Mouse (Mus musculus) cortical plate, adult 2 months (tissue): ENCODE measurements around the gene Rarres2. TPM values are rescaled to one million over a fixed set of nuclear protein-coding genes. Genes with fewer than 3 reads are reported as not detected.

Source experiments
- H3K27ac ChIP-seq: fragments of 200-500 bp; 2 replicates; pipeline ENCODE4 v1.5.1; 2012; ENCODE audit warnings: low read length, control low read depth, inconsistent platforms; ENCODE audit not compliant: insufficient read depth
- H3K4me1 ChIP-seq: fragments of 200-500 bp; 2 replicates; pipeline ENCODE4 v1.6.1; 2011; ENCODE audit warnings: low read length; ENCODE audit not compliant: control insufficient read depth, insufficient read depth
- H3K4me3 ChIP-seq: fragments of 200-500 bp; 2 replicates; pipeline ENCODE4 v1.5.1; 2011; ENCODE audit warnings: mild to moderate bottlenecking, low read length, control low read depth; ENCODE audit not compliant: insufficient read depth
- CTCF ChIP-seq: fragments of 200-500 bp; IDR thresholded peaks from 2 replicates; pipeline ENCODE4 v1.5.1; 2011; ENCODE audit warnings: mild to moderate bottlenecking, control low read depth, low read length; ENCODE audit not compliant: insufficient read depth; ENCODE audit errors: extremely low read depth
- POLR2A ChIP-seq: fragments of 200-500 bp; IDR thresholded peaks from 2 replicates; pipeline ENCODE4 v1.6.1; 2011; ENCODE audit warnings: mild to moderate bottlenecking, low read length, control low read depth; ENCODE audit not compliant: insufficient read depth; ENCODE audit errors: extremely low read depth
- polyA plus RNA-seq: library from polyadenylated mRNA; depleted of rRNA; stranded (reverse); fragments of >200 nt; gene quantifications from 2 replicates; pipeline ENCODE4 v1.2.3, GENCODE M21; 2012

The Rarres2 gene
- polyA plus RNA-seq, 1 experiment: 23.2 TPM

DNA sequence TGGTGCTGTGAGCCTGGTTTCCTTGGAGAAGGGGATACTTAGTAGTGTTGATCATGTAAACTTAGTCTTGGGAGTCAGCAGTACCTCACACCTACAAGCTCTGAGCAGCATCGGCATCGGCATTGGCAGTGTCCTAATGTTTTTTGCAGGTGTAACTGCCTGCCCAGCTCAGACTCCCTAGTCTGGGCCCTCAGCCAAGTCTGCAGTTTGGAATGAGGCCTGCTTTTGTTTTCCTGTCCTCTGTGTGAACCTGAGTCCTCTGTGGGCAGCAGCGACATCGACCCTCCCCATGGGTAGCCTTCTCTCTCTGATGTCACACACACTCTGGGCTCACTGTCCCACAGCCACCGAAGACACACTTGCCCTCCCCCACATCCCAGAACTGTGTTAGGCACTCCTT is 6.3 kb downstream of the Rarres2 start:
- TF ChIP-seq CTCF (no peak), POLR2A (no peak)
- no peak overlapping the region for H3K27ac ChIP-seq
- H3K4me1 ChIP-seq: no peaks in the 10 kb centered on the region; the same call in 1 of the 2 replicates
- no peak overlapping the region for H3K4me3 ChIP-seq

- TF ChIP-seq POLR2A (no peak), CTCF (no peak)
Observed at GRCm38 (mm10) chr6:48565693-48566310, 6.8 kb downstream of the Rarres2 start.

GRCm38 (mm10) chr6:48555956-48556355 is 16.6 kb downstream of the Rarres2 start:
- Histone ChIP-seq H3K4me3 (peak overlapping the region; percentile 44; the same call in 1 of the 2 replicates), H3K4me1 (peaks cover 7% of the 10 kb centered on the region), H3K27ac (no peak overlapping the region; the same call in 1 of the 2 replicates)
- TF ChIP-seq CTCF (no peak), POLR2A (no peak)

More at GRCm38 (mm10) chr6:48565693-48566310, 6.8 kb downstream of the Rarres2 start:
- no peak overlapping the region for H3K4me3 ChIP-seq
- H3K27ac ChIP-seq: no peak overlapping the region
- H3K4me1 ChIP-seq: no peaks in the 10 kb centered on the region; the same call in 1 of the 2 replicates

DNA sequence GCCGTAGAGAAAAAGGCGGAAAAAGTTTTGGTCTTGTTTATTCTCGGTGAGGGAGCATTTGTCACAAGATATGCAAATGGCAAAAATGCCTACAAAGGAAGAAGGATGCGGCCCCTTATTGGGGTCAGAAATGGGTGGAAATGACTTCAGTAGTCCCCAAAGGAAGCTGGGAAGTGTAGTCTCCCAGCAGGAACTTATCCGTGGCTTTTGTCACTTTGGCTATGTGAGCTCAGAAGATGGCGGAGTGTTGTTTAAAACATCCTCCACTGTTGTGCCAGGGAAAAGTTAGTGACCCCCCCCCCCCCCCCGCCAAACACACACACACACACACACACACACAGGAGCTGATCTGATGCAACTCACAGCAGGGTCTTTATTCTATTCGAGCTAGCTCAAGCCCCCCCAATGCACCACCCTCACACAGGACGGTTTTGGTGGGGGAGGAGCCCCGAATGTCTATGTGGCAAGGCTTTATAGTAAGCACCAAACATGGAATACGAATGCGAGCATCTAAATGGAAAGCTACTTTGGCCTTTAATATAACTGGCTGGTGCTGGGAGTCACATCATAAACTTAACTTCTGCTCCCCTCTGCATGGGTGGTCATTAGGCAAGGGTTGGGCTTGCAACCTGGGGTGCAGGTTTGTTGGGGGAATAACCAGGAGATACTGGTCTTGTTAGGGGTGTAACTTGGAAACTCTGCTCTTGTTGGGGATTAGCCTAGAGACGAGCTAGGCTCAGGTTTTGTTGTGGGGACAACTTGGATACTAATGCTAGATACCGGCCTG is 17.3 kb downstream of the Rarres2 start:
- Histone ChIP-seq H3K4me3 (peak overlapping the region; percentile 44), H3K4me1 (peaks cover 7% of the 10 kb centered on the region), H3K27ac (peak overlapping the region; percentile 95)
- TF ChIP-seq CTCF: no peak
- peak; percentile 52; the same call in 1 of the 2 replicates for TF ChIP-seq POLR2A

DNA sequence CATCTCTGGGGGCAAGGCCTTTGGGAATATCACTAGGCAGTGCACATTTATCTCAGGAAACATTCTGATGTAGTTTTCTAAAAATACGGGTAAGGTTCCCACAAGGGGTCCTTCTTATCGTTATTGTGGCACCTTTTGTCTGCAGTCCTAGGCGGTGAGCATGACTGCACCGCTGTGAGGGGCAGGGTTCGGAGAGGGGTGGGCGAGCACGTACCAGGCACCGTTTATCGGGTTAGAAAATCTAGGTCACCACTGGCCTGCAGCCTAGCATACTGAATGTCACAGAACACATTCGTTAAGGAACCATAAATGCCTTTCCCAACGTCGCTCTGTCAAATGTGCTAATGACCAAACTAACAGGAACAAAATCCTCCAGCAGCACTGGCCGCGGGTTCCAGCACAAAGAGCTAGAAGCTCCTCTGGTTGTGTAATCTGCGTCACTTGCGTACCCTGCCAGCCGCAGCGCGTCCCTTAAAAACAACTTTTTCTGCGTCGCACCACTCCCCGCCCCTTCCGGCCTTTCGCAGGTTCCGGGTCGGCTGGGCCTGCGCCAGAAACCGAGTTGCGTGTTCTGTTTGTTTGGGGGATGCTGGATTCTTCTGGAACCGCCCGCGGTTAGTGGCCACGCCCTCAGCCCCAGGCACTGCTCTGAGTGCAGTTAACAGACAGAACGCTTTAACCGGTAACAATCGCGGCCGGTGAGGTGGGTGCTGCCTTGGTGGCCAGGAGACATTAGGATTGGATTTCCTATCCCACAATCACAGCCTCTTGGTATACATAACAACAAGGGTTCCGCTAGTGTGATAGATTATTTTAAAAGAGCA is 18.1 kb downstream of the Rarres2 start, which contains the start of gene Lrrc61:
Gene Lrrc61, plus strand, starts transcription at position 517 of the 824 bp plus-strand sequence.
- TF ChIP-seq CTCF (no peak), POLR2A (peak; percentile 97)
- Histone ChIP-seq H3K4me1 (peaks cover 7% of the 10 kb centered on the region), H3K4me3 (peak within 1 kb of the TSS; percentile 44), H3K27ac (peak within 1 kb of the TSS; percentile 95)

DNA sequence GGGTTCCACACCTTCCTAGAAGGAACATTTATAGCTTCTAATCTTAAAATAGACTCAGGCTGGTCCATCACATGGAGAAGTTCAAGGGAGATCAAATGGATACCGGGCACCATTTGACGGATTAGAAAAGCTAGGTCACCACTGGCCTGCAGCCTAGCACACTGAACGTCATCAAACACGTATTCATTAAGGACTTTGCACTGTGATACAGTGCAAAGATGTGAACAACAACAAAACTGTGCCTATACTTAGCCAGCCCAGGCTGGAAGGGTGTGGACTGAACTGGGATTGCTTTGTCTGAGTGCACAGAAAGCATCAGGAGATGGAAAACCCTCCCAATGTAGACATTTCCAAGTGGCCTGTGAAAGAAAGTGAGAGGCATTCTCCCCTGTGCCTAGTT is 18.8 kb downstream of the Rarres2 start:
- TF ChIP-seq POLR2A: no peak
- TF ChIP-seq CTCF: no peak
- peak overlapping the region; percentile 90 for H3K27ac ChIP-seq
- peak overlapping the region; percentile 44; the same call in 1 of the 2 replicates for H3K4me3 ChIP-seq
- H3K4me1 ChIP-seq: peaks cover 7% of the 10 kb centered on the region

DNA sequence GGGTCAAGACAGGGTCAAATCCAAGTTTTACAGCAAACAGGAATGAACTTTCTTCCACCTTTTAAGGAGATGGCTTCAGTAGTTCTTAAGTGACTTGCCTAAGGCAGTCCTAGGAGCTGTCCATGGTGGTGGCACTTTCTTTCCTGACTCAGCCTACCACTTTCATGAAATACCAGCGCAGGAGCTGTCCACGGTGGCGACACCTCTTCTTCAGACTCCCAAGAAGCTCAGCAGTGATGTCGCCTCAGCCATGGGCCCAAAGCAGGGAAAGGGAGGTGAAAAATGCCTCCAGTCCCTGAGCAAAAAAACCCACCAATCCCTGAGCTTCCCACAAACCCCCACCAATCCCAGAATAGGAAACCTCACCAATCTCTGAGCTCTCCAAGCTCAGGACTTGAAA is 19.7 kb downstream of the Rarres2 start:
- peaks cover 7% of the 10 kb centered on the region for H3K4me1 ChIP-seq
- no peak for TF ChIP-seq POLR2A
- no peak for TF ChIP-seq CTCF
- H3K4me3 ChIP-seq: no peak overlapping the region
- H3K27ac ChIP-seq: no peak overlapping the region

- TF ChIP-seq POLR2A (no peak), CTCF (no peak)
- no peak overlapping the region for H3K27ac ChIP-seq
- H3K4me3 ChIP-seq: no peak overlapping the region
- no peaks in the 10 kb centered on the region for H3K4me1 ChIP-seq
Observed at GRCm38 (mm10) chr6:48548314-48548713, 24.3 kb downstream of the Rarres2 start.

GRCm38 (mm10) chr6:48546858-48547257 is 25.7 kb downstream of the Rarres2 start:
- Histone ChIP-seq H3K4me3 (no peak overlapping the region), H3K4me1 (no peaks in the 10 kb centered on the region), H3K27ac (no peak overlapping the region)
- TF ChIP-seq CTCF (no peak), POLR2A (no peak)

DNA sequence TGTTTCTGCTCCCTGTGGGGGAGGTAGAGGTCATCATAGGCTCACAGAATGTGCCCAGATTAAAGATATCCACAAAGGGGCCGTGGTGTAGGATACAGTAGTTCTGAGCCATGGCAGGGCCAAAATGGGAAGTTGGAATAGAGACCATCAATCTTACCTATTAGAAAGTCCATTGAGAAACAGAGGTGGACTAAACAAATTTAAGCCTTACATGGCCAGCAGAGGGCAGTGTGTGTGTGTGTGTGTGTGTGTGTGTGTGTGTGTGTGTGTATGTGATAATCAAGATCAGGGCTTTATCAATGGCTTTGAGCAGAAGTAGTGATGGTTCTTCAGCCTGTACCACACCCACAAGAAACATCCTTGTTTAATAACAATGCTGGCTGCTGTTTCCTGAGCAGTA is 26.3 kb downstream of the Rarres2 start:
- Histone ChIP-seq H3K4me3 (no peak overlapping the region), H3K27ac (no peak overlapping the region), H3K4me1 (no peaks in the 10 kb centered on the region)
- TF ChIP-seq CTCF (peak; percentile 57), POLR2A (no peak)
